Mouse (Mus musculus): Measurements from ENCODE around the gene Kif24.

The Kif24 gene

GRCm38 (mm10) chr4:41464345-41465286, at the start of gene Kif24, which contains the start of gene Nudt2:
Gene Kif24, minus strand, starts transcription at chr4:41464887.
Gene Nudt2, plus strand, starts transcription at chr4:41465151.
- peak; percentile 98 for DNase-seq

GRCm38 (mm10) chr4:41513714-41514113, 49.0 kb upstream of the Kif24 start:
- no peak for DNase-seq

GRCm38 (mm10) chr4:41513309-41513708, 48.6 kb upstream of the Kif24 start:
- DNase-seq = no peak

GRCm38 (mm10) chr4:41507998-41508397, 43.3 kb upstream of the Kif24 start:
- DNase-seq = no peak

- DNase-seq = no peak
These were observed 42.7 kb upstream of the Kif24 start for GRCm38 (mm10) chr4:41507326-41507924.

GRCm38 (mm10) chr4:41506906-41507305, 42.2 kb upstream of the Kif24 start:
- peak; percentile 95 for DNase-seq

- peak; percentile 78 for DNase-seq
These were observed 41.5 kb upstream of the Kif24 start for GRCm38 (mm10) chr4:41506156-41506555.

- DNase-seq = peak; percentile 53
These were observed 40.5 kb upstream of the Kif24 start for GRCm38 (mm10) chr4:41505131-41505551.

GRCm38 (mm10) chr4:41504325-41504724, 39.6 kb upstream of the Kif24 start:
- no peak for DNase-seq

GRCm38 (mm10) chr4:41502986-41503412, 38.3 kb upstream of the Kif24 start, which contains the start of gene AI464131:
Gene AI464131, minus strand, starts transcription at chr4:41503076.
- DNase-seq = peak; percentile 100

GRCm38 (mm10) chr4:41502171-41502940, 37.7 kb upstream of the Kif24 start:
- DNase-seq = peak; percentile 48

GRCm38 (mm10) chr4:41500787-41501186, 36.1 kb upstream of the Kif24 start:
- peak; percentile 52 for DNase-seq

GRCm38 (mm10) chr4:41499619-41500018, 34.9 kb upstream of the Kif24 start:
- DNase-seq = no peak

GRCm38 (mm10) chr4:41498921-41499391, 34.3 kb upstream of the Kif24 start:
- DNase-seq = peak; percentile 72

- DNase-seq = no peak
These were observed 33.5 kb upstream of the Kif24 start for GRCm38 (mm10) chr4:41497995-41498845.

GRCm38 (mm10) chr4:41497579-41497978, 32.9 kb upstream of the Kif24 start:
- peak; percentile 60 for DNase-seq

- no peak for DNase-seq
These were observed 32.4 kb upstream of the Kif24 start for GRCm38 (mm10) chr4:41497046-41497445.

- no peak for DNase-seq
These were observed 31.2 kb upstream of the Kif24 start for GRCm38 (mm10) chr4:41495850-41496249.

- DNase-seq = no peak
These were observed 30.4 kb upstream of the Kif24 start for GRCm38 (mm10) chr4:41495076-41495475.

- peak; percentile 50 for DNase-seq
These were observed 29.7 kb upstream of the Kif24 start for GRCm38 (mm10) chr4:41494378-41494777.

GRCm38 (mm10) chr4:41493464-41494116, 28.9 kb upstream of the Kif24 start:
- no peak for DNase-seq

Measured in kidney, postnatal 10 days (tissue).